In genomic region chr13:75843331-75843730, GRCm38 (mm10) we compare ENCODE assay signal across 22 mouse cellular contexts. TPM values are rescaled to one million over a fixed set of nuclear protein-coding genes. Genes with fewer than 3 reads are reported as not detected.
DNase-seq lines count a peak whose midpoint lies in the region; ATAC-seq and TF ChIP-seq lines count a peak whose summit lies in the region.
"Had no signal": no experiment of that assay in that cellular context is flagged by ENCODE, and none has a peak within 500 bp of the region (broad histone marks: within the 10 kb centered on the region; RNA-seq: fewer than 3 reads in every experiment).

No protein-coding gene starts in this region.

- in situ Hi-C loops in CH12.LX (cut with MboI; ENCODE audit: low pct_ligation_motif_present, low pct_unique_long_range_greater_than_20kb, low sequenced_read_pairs): no loop called here

- H3K9me3 ChIP-seq in erythroblast, embryonic 14.5 days (ENCODE audit: control insufficient read depth, low read length): no peaks in the 10 kb centered on the region
- H3K9me3 ChIP-seq in liver, postnatal 0 days (ENCODE audit: low read length): no peaks in the 10 kb centered on the region
- no peaks in the 10 kb centered on the region for H3K9me3 ChIP-seq in liver, embryonic 11.5 days (ENCODE audit: control insufficient read depth, low read length)
- H3K9me3 ChIP-seq in CH12.LX (replicated peaks; ENCODE audit: low read length): no peaks in the 10 kb centered on the region
- H3K9me3 ChIP-seq: embryonic facial prominence, embryonic 13.5 days; forebrain, embryonic 10.5 days; heart, embryonic 10.5 days; hindbrain, embryonic 13.5 days had no signal

- peaks cover 23% of the 10 kb centered on the region for H3K79me2 ChIP-seq in CH12.LX (replicated peaks; ENCODE audit: control insufficient read depth, extremely low read depth, insufficient read depth, poor library complexity, severe bottlenecking)

- no peak overlapping the region for H3K9ac ChIP-seq in liver, postnatal 0 days (replicated peaks)
- H3K9ac ChIP-seq in liver, embryonic 11.5 days (ENCODE audit: low read depth, low read length): no peak overlapping the region
- peak overlapping the region; percentile 77; the same call in 1 of the 2 replicates for H3K9ac ChIP-seq in CH12.LX (ENCODE audit: insufficient read depth, low read depth)
- H3K9ac ChIP-seq: embryonic facial prominence, embryonic 13.5 days; hindbrain, embryonic 13.5 days had no signal

- no peak for TF ChIP-seq POLR2A in kidney, adult 2 months (IDR thresholded peaks at IDR 0.05; ENCODE audit: low read depth, low read length)
- TF ChIP-seq POLR2A in CH12.LX (IDR thresholded peaks at IDR 0.05; ENCODE audit: low read depth, low read length): no peak

- peaks cover 58% of the 10 kb centered on the region for H3K36me3 ChIP-seq in erythroblast, embryonic 14.5 days (ENCODE audit: control insufficient read depth)
- H3K36me3 ChIP-seq in kidney, adult 2 months (ENCODE audit: control insufficient read depth, insufficient read depth, low read length): no peaks in the 10 kb centered on the region
- H3K36me3 ChIP-seq in liver, postnatal 0 days (replicated peaks; ENCODE audit: insufficient read depth, low read length): peaks cover 8% of the 10 kb centered on the region; the same call in 1 of the 2 replicates
- H3K36me3 ChIP-seq in liver, embryonic 11.5 days (ENCODE audit: control insufficient read depth, insufficient read depth, low read length): no peaks in the 10 kb centered on the region
- peaks cover 9 to 15% of the 10 kb centered on the region in 2 experiments for H3K36me3 ChIP-seq in CH12.LX (replicated peaks in 1 of 2; ENCODE audit: control insufficient read depth in 1 of 2, insufficient read depth in 1 of 2, low read length in 1 of 2)
- H3K36me3 ChIP-seq: embryonic facial prominence, embryonic 13.5 days; forebrain, embryonic 10.5 days; hindbrain, embryonic 13.5 days had no signal

- TF ChIP-seq EP300 in liver, postnatal 0 days (IDR thresholded peaks at IDR 0.05; ENCODE audit: low read depth): no peak
- TF ChIP-seq EP300 in CH12.LX (IDR thresholded peaks at IDR 0.05; ENCODE audit: low read length): no peak

- dilution Hi-C loops in CH12.LX (cut with MboI; ENCODE audit: extremely low pct_ligation_motif_present, extremely low pct_unique_long_range_greater_than_20kb, low sequenced_read_pairs): no loop called here

- H3K27me3 ChIP-seq in erythroblast, embryonic 14.5 days (ENCODE audit: control insufficient read depth): no peaks in the 10 kb centered on the region
- no peaks in the 10 kb centered on the region for H3K27me3 ChIP-seq in kidney, adult 2 months (replicated peaks; ENCODE audit: control insufficient read depth, insufficient read depth, low read length)
- H3K27me3 ChIP-seq in liver, postnatal 0 days (ENCODE audit: insufficient read depth, low read length): no peaks in the 10 kb centered on the region
- H3K27me3 ChIP-seq in liver, embryonic 11.5 days (replicated peaks; ENCODE audit: control insufficient read depth, insufficient read depth, low read length): no peaks in the 10 kb centered on the region
- no peaks in the 10 kb centered on the region for H3K27me3 ChIP-seq in CH12.LX (replicated peaks)
- H3K27me3 ChIP-seq: embryonic facial prominence, embryonic 13.5 days; hindbrain, embryonic 13.5 days had no signal

- no peak overlapping the region for H3K27ac ChIP-seq in kidney, adult 2 months (ENCODE audit: insufficient read depth, low read depth, low read length)
- H3K27ac ChIP-seq in liver, postnatal 0 days (ENCODE audit: low read depth): no peak overlapping the region; the same call in 1 of the 2 replicates
- H3K27ac ChIP-seq in liver, embryonic 11.5 days (ENCODE audit: low read depth, low read length): no peak overlapping the region
- H3K27ac ChIP-seq in CH12.LX (ENCODE audit: insufficient read depth, low read depth): no peak overlapping the region
- H3K27ac ChIP-seq: embryonic facial prominence, embryonic 13.5 days; forebrain, embryonic 10.5 days; heart, embryonic 10.5 days; hindbrain, embryonic 13.5 days had no signal

- H3K4me3 ChIP-seq in erythroblast, embryonic 14.5 days (replicated peaks): peak overlapping the region; percentile 30
- H3K4me3 ChIP-seq in kidney, adult 2 months (ENCODE audit: insufficient read depth, low read depth, low read length): no peak overlapping the region
- H3K4me3 ChIP-seq in liver, postnatal 0 days (ENCODE audit: low read depth, low read length): no peak overlapping the region
- H3K4me3 ChIP-seq in liver, embryonic 11.5 days (ENCODE audit: low read depth, low read length): no peak overlapping the region
- H3K4me3 ChIP-seq in CH12.LX (replicated peaks in 1 of 3; ENCODE audit: low read depth in 2 of 3, low read length in 2 of 3, poor library complexity in 1 of 3): no peak overlapping the region
- H3K4me3 ChIP-seq: embryonic facial prominence, embryonic 13.5 days; forebrain, embryonic 10.5 days; heart, embryonic 10.5 days; hindbrain, embryonic 13.5 days had no signal

- DNase-seq in kidney, adult 2 months: peak; percentile 43
- DNase-seq in kidney, postnatal 4 days: no peak
- no peak for DNase-seq in liver, postnatal 0 days
- no peak for DNase-seq in liver, embryonic 11.5 days (ENCODE audit: low spot score)
- DNase-seq in CH12.LX (ENCODE audit: extremely low read depth): no peak
- no peak for DNase-seq in cerebellum, adult 9-11 months
- DNase-seq: adrenal gland, postnatal 10 days; B cell, adult 2 months; cerebellum, adult 11-12 months; cerebellum, adult 9-10 months; cerebellum, postnatal 36 days; gastrocnemius, postnatal 36 days; heart, adult 18-20 months; heart, postnatal 10 days had no signal

- no peak for ATAC-seq in erythroblast, adult 5-6 weeks (replicated peaks; ENCODE audit: low FRiP score, poor library complexity, severe bottlenecking)
- ATAC-seq in liver, postnatal 0 days: no peak
- no peak for ATAC-seq in liver, embryonic 11.5 days (replicated peaks; ENCODE audit: low FRiP score)
- ATAC-seq: CD4-positive, CD25-positive, alpha-beta regulatory T cell, adult 4 months; forebrain, embryonic 14.5 days had no signal

- no peak for TF ChIP-seq RAD21 in CH12.LX (IDR thresholded peaks at IDR 0.05; ENCODE audit: low read depth, low read length)

- H3K4me1 ChIP-seq in erythroblast, embryonic 14.5 days (ENCODE audit: control insufficient read depth): peaks cover 95% of the 10 kb centered on the region
- peaks cover 17% of the 10 kb centered on the region; the same call in 1 of the 2 replicates for H3K4me1 ChIP-seq in kidney, adult 2 months (ENCODE audit: control insufficient read depth, insufficient read depth, low read length)
- H3K4me1 ChIP-seq in liver, postnatal 0 days (ENCODE audit: insufficient read depth): peaks cover 40% of the 10 kb centered on the region
- H3K4me1 ChIP-seq in liver, embryonic 11.5 days (replicated peaks; ENCODE audit: control insufficient read depth, insufficient read depth, low read length): peaks cover 15% of the 10 kb centered on the region
- peaks cover 19 to 67% of the 10 kb centered on the region in 2 experiments for H3K4me1 ChIP-seq in CH12.LX (ENCODE audit: control insufficient read depth in 1 of 2, insufficient read depth in 2 of 2)

- H3K4me2 ChIP-seq in liver, postnatal 0 days (ENCODE audit: low read depth, low read length): peak overlapping the region; percentile 73
- H3K4me2 ChIP-seq in liver, embryonic 11.5 days: no peak overlapping the region
- no peak overlapping the region for H3K4me2 ChIP-seq in CH12.LX (ENCODE audit: insufficient read depth, low read depth, poor library complexity, severe bottlenecking)
- H3K4me2 ChIP-seq: embryonic facial prominence, embryonic 13.5 days; hindbrain, embryonic 13.5 days had no signal

- 80% methylated on average over 5 of the region's 5 CpGs for WGBS in kidney, adult 2 months
- 89% methylated on average over 5 of the region's 5 CpGs for WGBS in liver, postnatal 0 days (ENCODE audit: insufficient replicate concordance)
- 93% methylated on average over 5 of the region's 5 CpGs for WGBS in liver, embryonic 11.5 days

- TF ChIP-seq CTCF in kidney, adult 2 months (conservative IDR thresholded peaks at IDR 0.05; ENCODE audit: insufficient read depth, insufficient read length, low read depth, low read length): no peak
- no peak for TF ChIP-seq CTCF in liver, postnatal 0 days (IDR thresholded peaks at IDR 0.05; ENCODE audit: low read depth)
- no peak for TF ChIP-seq CTCF in CH12.LX (conservative IDR thresholded peaks at IDR 0.05 in 1 of 2, IDR thresholded peaks at IDR 0.05 in 1 of 2; ENCODE audit: low read depth in 2 of 2, low read length in 2 of 2)

TF ChIP-seq in CH12.LX, 34 proteins besides CTCF, POLR2A, EP300 and RAD21:
- TF ChIP-seq MAZ (IDR thresholded peaks at IDR 0.05; ENCODE audit: low read depth, low read length) (no peak), UBTF (IDR thresholded peaks at IDR 0.05; ENCODE audit: low read depth, low read length) (no peak), ZKSCAN1 (IDR thresholded peaks at IDR 0.05; ENCODE audit: borderline replicate concordance, low read depth, low read length) (no peak), TCF12 (IDR thresholded peaks at IDR 0.05; ENCODE audit: low read depth, low read length) (no peak), NELFE (IDR thresholded peaks at IDR 0.05; ENCODE audit: low read depth, low read length) (no peak), JUND (conservative IDR thresholded peaks at IDR 0.05; ENCODE audit: low read depth, low read length) (no peak), ETS1 (conservative IDR thresholded peaks at IDR 0.05; ENCODE audit: low read depth, low read length) (no peak), MAX (IDR thresholded peaks at IDR 0.05; ENCODE audit: low read length) (no peak), TBP (conservative IDR thresholded peaks at IDR 0.05; ENCODE audit: low read depth, low read length) (no peak)

RNA-seq across cellular contexts. Expression of gene Glrx, which starts 3.7 kb away (rescaled TPM):
- 1.6 and 1.8 TPM in 2 replicates for polyA plus RNA-seq in erythroblast, embryonic 14.5 days (2012)
- total RNA-seq in erythroblast, adult 5-6 weeks (2015; ENCODE audit: low replicate concordance): 94.9 and 109 TPM in 2 replicates
- total RNA-seq in erythroblast, adult 5-6 weeks (2017; ENCODE audit: low replicate concordance): 49.8 and 70.8 TPM in 2 replicates
- 47.1 and 56.4 TPM in 2 replicates for polyA plus RNA-seq in kidney, adult 2 months (2012; rRNA removed)
- polyA plus RNA-seq in liver, postnatal 0 days (2015; fragmentation: Nextera tagmentation; extraction: Ambion mirVana): 114 and 116 TPM in 2 replicates
- polyA plus RNA-seq in liver, embryonic 11.5 days (2014; fragmentation: Nextera tagmentation; extraction: Ambion mirVana): 30.1 and 33.1 TPM in 2 replicates
- total RNA-seq in CH12.LX (2012; rRNA removed) (21.2 and 26.2 TPM in 2 replicates), CH12.LX (2014; rRNA removed) (62.8 and 65.5 TPM in 2 replicates)
- 48.0 and 53.3 TPM in 2 replicates for polyA plus RNA-seq in CH12.LX (2012; ENCODE audit: insufficient read length, low read depth)

Comparison
In these comparisons a context has a peak if more than half of its experiments do, and no peak if none do; other contexts are left out.
1. RNA of gene Glrx, which starts 3.7 kb away (polyA plus RNA-seq): 114 to 116 TPM in liver, postnatal 0 days, 47.1 to 56.4 TPM in kidney, adult 2 months, 48.0 to 53.3 TPM in CH12.LX and 30.1 to 33.1 TPM in liver, embryonic 11.5 days; 1.6 to 1.8 TPM in erythroblast, embryonic 14.5 days; every median in the first group is over 10 times any median in the second.